ENCODE assay signal across 8 mouse cellular contexts in genomic region chr17:48100441-48101417, GRCm38 (mm10). TPM values are rescaled to one million over a fixed set of nuclear protein-coding genes. Genes with fewer than 3 reads are reported as not detected.
DNase-seq lines count a peak whose midpoint lies in the region; ATAC-seq lines count a peak whose summit lies in the region.

No protein-coding gene starts in this region.

- peak overlapping the region; percentile 67 for H3K4me2 ChIP-seq in heart, embryonic 13.5 days
- peak overlapping the region; percentile 36; the same call in 1 of the 2 replicates for H3K4me2 ChIP-seq in liver, embryonic 11.5 days

- WGBS in heart, embryonic 13.5 days, result 13% methylated on average over 20 of the region's 21 CpGs
- WGBS in liver, embryonic 11.5 days, result 13% methylated on average over 20 of the region's 21 CpGs

- no peaks in the 10 kb centered on the region for H3K36me3 ChIP-seq in heart, embryonic 13.5 days
- H3K36me3 ChIP-seq in liver, embryonic 11.5 days (ENCODE audit: control insufficient read depth, insufficient read depth, low read length), result no peaks in the 10 kb centered on the region
- no peaks in the 10 kb centered on the region for H3K36me3 ChIP-seq in splenic B cell, adult 2 months (ENCODE audit: control insufficient read depth, insufficient read depth, low read length, poor library complexity, severe bottlenecking)

- H3K27me3 ChIP-seq in heart, embryonic 13.5 days (replicated peaks), result peaks cover 53% of the 10 kb centered on the region
- H3K27me3 ChIP-seq in liver, embryonic 11.5 days (replicated peaks; ENCODE audit: control insufficient read depth, insufficient read depth, low read length), result peaks cover 49% of the 10 kb centered on the region
- H3K27me3 ChIP-seq in splenic B cell, adult 2 months (ENCODE audit: control insufficient read depth, insufficient read depth, low read length, poor library complexity, severe bottlenecking), result no peaks in the 10 kb centered on the region

- H3K27ac ChIP-seq in heart, embryonic 13.5 days (replicated peaks), result no peak overlapping the region
- H3K27ac ChIP-seq in liver, embryonic 11.5 days (ENCODE audit: low read depth, low read length), result no peak overlapping the region

- peak overlapping the region; percentile 63; the same call in 1 of the 2 replicates for H3K9ac ChIP-seq in heart, embryonic 13.5 days
- H3K9ac ChIP-seq in liver, embryonic 11.5 days (ENCODE audit: low read depth, low read length), result no peak overlapping the region

- peak; percentile 93 for DNase-seq in CD4-positive, CD25-positive, alpha-beta regulatory T cell, adult 2 months (ENCODE audit: low read depth, low spot score)
- DNase-seq in c-Kit-negative CD71-positive TER-119-positive erythroid progenitor cells, embryonic 14.5 days (ENCODE audit: low read depth, low spot score), result peak; percentile 29
- DNase-seq in fibroblast of lung, adult 2 months (ENCODE audit: low read depth), result peak; percentile 60
- DNase-seq in kidney, postnatal 10 days, result peak; percentile 91
- DNase-seq in liver, embryonic 11.5 days (ENCODE audit: low spot score), result peak; percentile 87
- peak; percentile 91 for DNase-seq in naive thymus-derived CD4-positive, alpha-beta T cell, adult 2 months (ENCODE audit: low read depth)
- DNase-seq in splenic B cell, adult 2 months (ENCODE audit: low read depth, low spot score), result peak; percentile 91

- H3K9me3 ChIP-seq in heart, embryonic 13.5 days, result no peaks in the 10 kb centered on the region
- H3K9me3 ChIP-seq in liver, embryonic 11.5 days (ENCODE audit: control insufficient read depth, low read length), result no peaks in the 10 kb centered on the region

- peak; percentile 17; the same call in 1 of the 2 replicates for ATAC-seq in heart, embryonic 13.5 days (ENCODE audit: extremely low read depth, insufficient number of reproducible peaks, low FRiP score, low TSS enrichment)
- ATAC-seq in liver, embryonic 11.5 days (replicated peaks; ENCODE audit: low FRiP score), result peak; percentile 57

- H3K4me1 ChIP-seq in heart, embryonic 13.5 days, result peaks cover 34% of the 10 kb centered on the region
- peaks cover 15% of the 10 kb centered on the region for H3K4me1 ChIP-seq in liver, embryonic 11.5 days (replicated peaks; ENCODE audit: control insufficient read depth, insufficient read depth, low read length)

- peak overlapping the region; percentile 42 for H3K4me3 ChIP-seq in heart, embryonic 13.5 days
- H3K4me3 ChIP-seq in liver, embryonic 11.5 days (ENCODE audit: low read depth, low read length), result no peak overlapping the region

RNA-seq across cellular contexts. Expression of gene 1700067P10Rik, which starts 11.6 kb away (rescaled TPM):
- not detected in 2 replicates for polyA plus RNA-seq in heart, embryonic 13.5 days (2015; fragmentation: Nextera tagmentation; extraction: Ambion mirVana)
- not detected in 2 replicates for polyA plus RNA-seq in liver, embryonic 11.5 days (2014; fragmentation: Nextera tagmentation; extraction: Ambion mirVana)

RNA-seq across cellular contexts. Expression of gene 9830107B12Rik, which starts 45.3 kb away (rescaled TPM):
- polyA plus RNA-seq in heart, embryonic 13.5 days (2015; fragmentation: Nextera tagmentation; extraction: Ambion mirVana), result 0.05 TPM in 1 of 2 replicates, not detected in the other
- 0.05 TPM in 1 of 2 replicates, not detected in the other for polyA plus RNA-seq in liver, embryonic 11.5 days (2014; fragmentation: Nextera tagmentation; extraction: Ambion mirVana)

Comparison
In these comparisons a context has a peak if more than half of its experiments do, and no peak if none do; other contexts are left out.
1. DNase-seq: peak in every context shown above with its lines; median percentile 93 in CD4-positive, CD25-positive, alpha-beta regulatory T cell, adult 2 months; 91 in kidney, postnatal 10 days; 91 in naive thymus-derived CD4-positive, alpha-beta T cell, adult 2 months; 91 in splenic B cell, adult 2 months; 87 in liver, embryonic 11.5 days; 60 in fibroblast of lung, adult 2 months; 29 in c-Kit-negative CD71-positive TER-119-positive erythroid progenitor cells, embryonic 14.5 days.